32 mouse cellular contexts compared by ENCODE assay signal in genomic region chr3:34757813-34758510, GRCm38 (mm10).
DNase-seq lines count a peak whose midpoint lies in the region; ATAC-seq lines count a peak whose summit lies in the region.
"Had no signal": no experiment of that assay in that cellular context is flagged by ENCODE, and none has a peak within 500 bp of the region (broad histone marks: within the 10 kb centered on the region; RNA-seq: fewer than 3 reads in every experiment).

No protein-coding gene starts in this region.

- no peak overlapping the region for H3K4me3 ChIP-seq in forebrain, embryonic 15.5 days
- H3K4me3 ChIP-seq: forebrain, embryonic 13.5 days; gastrocnemius, adult 2 months; heart, embryonic 13.5 days; layer of hippocampus, adult 2 months; left cerebral cortex, adult 2 months; limb, embryonic 13.5 days; megakaryocyte, embryonic 14.5 days; midbrain, embryonic 12.5 days; myocyte; neural tube, embryonic 12.5 days; stomach, embryonic 15.5 days had no signal

- no peaks in the 10 kb centered on the region for H3K4me1 ChIP-seq in forebrain, embryonic 15.5 days
- H3K4me1 ChIP-seq: forebrain, embryonic 13.5 days; heart, embryonic 13.5 days; limb, embryonic 13.5 days; megakaryocyte, embryonic 14.5 days; midbrain, embryonic 12.5 days; stomach, embryonic 15.5 days had no signal

- 58% methylated on average over 13 of the region's 13 CpGs for WGBS in forebrain, embryonic 15.5 days

- H3K4me2 ChIP-seq in forebrain, embryonic 15.5 days (replicated peaks), result no peak overlapping the region
- H3K4me2 ChIP-seq: forebrain, embryonic 13.5 days; heart, embryonic 13.5 days; hindbrain, embryonic 14.5 days; limb, embryonic 13.5 days; liver, embryonic 11.5 days; midbrain, embryonic 12.5 days; neural tube, embryonic 12.5 days; stomach, embryonic 15.5 days had no signal

- no peaks in the 10 kb centered on the region for H3K27me3 ChIP-seq in forebrain, embryonic 15.5 days
- H3K27me3 ChIP-seq: CH12.LX; forebrain, embryonic 13.5 days; heart, embryonic 13.5 days; limb, embryonic 13.5 days; megakaryocyte, embryonic 14.5 days; midbrain, embryonic 12.5 days; neural tube, embryonic 12.5 days; stomach, embryonic 15.5 days had no signal

- no peak overlapping the region for H3K27ac ChIP-seq in forebrain, embryonic 15.5 days (replicated peaks)
- H3K27ac ChIP-seq: forebrain, embryonic 13.5 days; gastrocnemius, adult 2 months; heart, embryonic 13.5 days; hindbrain, embryonic 14.5 days; layer of hippocampus, adult 2 months; left cerebral cortex, adult 2 months; limb, embryonic 13.5 days; midbrain, embryonic 12.5 days; neural tube, embryonic 12.5 days; stomach, embryonic 15.5 days had no signal

- no peak overlapping the region for H3K9ac ChIP-seq in forebrain, embryonic 15.5 days (replicated peaks)
- H3K9ac ChIP-seq: forebrain, embryonic 13.5 days; heart, embryonic 13.5 days; hindbrain, embryonic 14.5 days; limb, embryonic 13.5 days; midbrain, embryonic 12.5 days; neural tube, embryonic 12.5 days; stomach, embryonic 15.5 days had no signal

- peak; percentile 32 to 79 for DNase-seq in adrenal gland, adult (ENCODE audit: inconsistent age in 2 of 2, low spot score in 1 of 2)
- no peak for DNase-seq in adrenal gland, postnatal 4 days (ENCODE audit: low spot score in 2 of 2)
- DNase-seq in ovary, postnatal 36 days (ENCODE audit: low spot score), result peak; percentile 16
- no peak for DNase-seq in ovary, postnatal 10 days (ENCODE audit: low spot score)
- DNase-seq in adrenal gland, adult 2 months, result peak; percentile 70
- peak; percentile 58 to 62 for DNase-seq in adrenal gland, postnatal 36 days
- DNase-seq: cerebellum, adult 2 months; cerebellum, postnatal 25 days; gastrocnemius, adult 2 months; gastrocnemius, postnatal 36 days; kidney, adult 11 months; kidney, postnatal 25 days; lung, postnatal 4 days; right cerebral cortex, postnatal 25 days; thymus, adult 2 months had no signal

- ATAC-seq in forebrain, embryonic 15.5 days (replicated peaks), result no peak
- no peak for ATAC-seq in frontal cortex, adult (ENCODE audit: low TSS enrichment)
- ATAC-seq: forebrain, embryonic 13.5 days; inflammation-experienced regulatory T-cells, adult 6 months; lung, postnatal 0 days had no signal

- H3K36me3 ChIP-seq in forebrain, embryonic 15.5 days, result no peaks in the 10 kb centered on the region
- H3K36me3 ChIP-seq: heart, embryonic 13.5 days; limb, embryonic 13.5 days; midbrain, embryonic 12.5 days; neural tube, embryonic 12.5 days; stomach, embryonic 15.5 days had no signal

- H3K9me3 ChIP-seq in forebrain, embryonic 15.5 days, result no peaks in the 10 kb centered on the region
- H3K9me3 ChIP-seq: forebrain, embryonic 13.5 days; heart, embryonic 13.5 days; limb, embryonic 13.5 days; midbrain, embryonic 12.5 days; neural tube, embryonic 12.5 days; stomach, embryonic 15.5 days had no signal

Comparison
In these comparisons a context has a peak if more than half of its experiments do, and no peak if none do; other contexts are left out.
1. DNase-seq: peak in adrenal gland, adult (2 of 2), ovary, postnatal 36 days (single experiment), adrenal gland, adult 2 months (single experiment) and adrenal gland, postnatal 36 days (2 of 2); none in adrenal gland, postnatal 4 days (0 of 2) and ovary, postnatal 10 days (single experiment).